Mouse (Mus musculus) intestine, embryonic 15.5 days (tissue): ENCODE data around the gene Dido1. TPM values are rescaled to one million over a fixed set of nuclear protein-coding genes. Genes with fewer than 3 reads are reported as not detected.

Experiments used
- ATAC-seq: fragments of 200-750 bp; cut with Nextera tagmentation; 2 replicates; pipeline ENCODE4 v1.8.0; 2017; ENCODE audit warnings: moderate TSS enrichment, moderate library complexity
- H3K27ac ChIP-seq: fragments of 300-500 bp; sonication (generic); 2 replicates; pipeline ENCODE4 v1.5.1; 2015; ENCODE audit warnings: mild to moderate bottlenecking, inconsistent platforms
- H3K27me3 ChIP-seq: fragments of 300-500 bp; sonication (generic); replicated peaks from 2 replicates; pipeline ENCODE4 v1.6.1; 2015; ENCODE audit warnings: inconsistent platforms
- H3K36me3 ChIP-seq: fragments of 300-500 bp; sonication (generic); 2 replicates; pipeline ENCODE4 v1.6.1; 2015; ENCODE audit warnings: inconsistent platforms
- H3K4me1 ChIP-seq: fragments of 300-500 bp; sonication (generic); replicated peaks from 2 replicates; pipeline ENCODE4 v1.6.1; 2015; ENCODE audit warnings: inconsistent platforms
- H3K4me2 ChIP-seq: fragments of 300-500 bp; sonication (generic); replicated peaks from 2 replicates; pipeline ENCODE4 v1.6.1; 2015; ENCODE audit warnings: mild to moderate bottlenecking, inconsistent platforms
- H3K4me3 ChIP-seq: fragments of 300-500 bp; sonication (generic); replicated peaks from 2 replicates; pipeline ENCODE4 v1.5.1; 2015; ENCODE audit warnings: inconsistent platforms
- H3K9ac ChIP-seq: fragments of 300-500 bp; sonication (generic); 2 replicates; pipeline ENCODE4 v1.6.1; 2015; ENCODE audit warnings: inconsistent platforms
- H3K9me3 ChIP-seq: fragments of 300-500 bp; sonication (generic); 2 replicates; pipeline ENCODE4 v1.6.1; 2016; ENCODE audit warnings: inconsistent platforms
- WGBS: fragments of 180-500 bp; shearing (Covaris S2); methylation state at CpG from one replicate; pipeline ENCODE4 v1.1.7; 2015; 5-methylcytosine and 5-hydroxymethylcytosine counted together
- polyA plus RNA-seq: library from polyadenylated mRNA; unstranded; fragments of >200 nt; fragmentation: Nextera tagmentation; extraction: Ambion mirVana; gene quantifications from 2 replicates; pipeline ENCODE4 v1.2.1, GENCODE M21; 2015

Dido1 gene
- polyA plus RNA-seq, 1 experiment from 2014 or later, result 22.8 TPM

DNA sequence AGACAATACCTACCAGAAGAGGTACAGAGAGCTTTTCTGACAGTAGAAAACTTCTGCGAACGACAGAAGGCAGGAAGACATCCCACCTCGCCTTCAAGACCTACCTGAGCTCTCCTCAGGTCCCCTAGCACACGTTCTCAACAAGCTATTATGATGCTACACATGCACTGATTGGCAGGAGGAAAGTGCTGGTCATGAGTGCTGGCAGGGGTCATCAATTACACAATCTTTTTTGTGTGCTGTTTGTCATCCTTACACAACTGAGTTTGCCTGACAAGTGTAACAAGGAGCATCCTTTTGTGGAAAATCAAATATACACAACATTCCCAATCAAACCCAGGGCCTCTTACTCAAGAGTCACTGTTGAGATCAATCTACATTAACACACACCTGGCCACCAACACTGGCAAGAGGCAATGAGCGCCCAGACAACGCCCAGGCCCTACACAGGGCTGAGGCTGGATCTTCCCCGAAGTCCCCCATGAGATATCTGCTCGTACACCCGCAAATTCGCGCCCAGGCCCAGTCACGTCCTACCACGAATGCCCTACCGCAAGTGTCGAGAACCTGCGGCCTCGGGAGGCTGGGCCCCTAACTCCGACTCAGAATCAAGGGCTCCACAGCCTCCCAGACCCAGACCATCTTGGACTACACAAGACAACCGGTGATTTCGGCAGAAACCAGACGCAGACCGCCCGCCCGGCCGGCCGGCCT, 8.6 kb downstream of the Dido1 start:
- Histone ChIP-seq H3K27me3 (no peaks in the 10 kb centered on the region), H3K36me3 (no peaks in the 10 kb centered on the region), H3K4me2 (peak overlapping the region; percentile 79), H3K4me3 (peak overlapping the region; percentile 68), H3K27ac (peak overlapping the region; percentile 95), H3K9ac (peak overlapping the region; percentile 91), H3K9me3 (no peaks in the 10 kb centered on the region), H3K4me1 (peaks cover 27% of the 10 kb centered on the region)
- peak; percentile 23 for ATAC-seq
- 4% methylated on average over 26 of the region's 26 CpGs for WGBS

GRCm38 (mm10) chr2:180700457-180700856, 9.3 kb downstream of the Dido1 start:
- Histone ChIP-seq H3K4me1 (peaks cover 27% of the 10 kb centered on the region), H3K27ac (no peak overlapping the region), H3K27me3 (no peaks in the 10 kb centered on the region), H3K4me2 (peak overlapping the region; percentile 79), H3K4me3 (peak overlapping the region; percentile 68), H3K9ac (peak overlapping the region; percentile 91; the same call in 1 of the 2 replicates), H3K36me3 (no peaks in the 10 kb centered on the region), H3K9me3 (no peaks in the 10 kb centered on the region)
- 65% methylated on average over 5 of the region's 5 CpGs for whole genome bisulfite sequencing
- ATAC-seq, result no peak

DNA sequence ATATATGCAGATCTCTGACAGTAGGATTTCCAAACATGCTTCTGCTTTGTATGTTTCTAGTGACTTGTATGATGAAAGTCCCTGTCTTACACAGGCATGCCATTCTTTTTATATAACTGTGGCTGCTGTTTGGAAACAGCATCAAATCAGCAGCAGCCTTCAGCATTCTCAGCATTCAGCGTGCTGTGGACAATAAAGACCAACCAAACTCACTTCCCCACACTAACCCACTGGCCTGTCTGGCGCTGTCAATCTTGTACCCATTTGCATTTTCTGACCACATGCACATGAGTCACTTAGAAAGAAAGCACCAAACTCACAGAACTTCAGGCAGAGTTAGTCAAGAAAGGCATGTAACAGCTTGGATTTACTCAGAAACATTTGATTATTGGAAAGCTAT, 14.6 kb downstream of the Dido1 start:
- no peak for ATAC-seq
- 94% methylated on average over 2 of the region's 2 CpGs for WGBS
- Histone ChIP-seq H3K4me2 (no peak overlapping the region), H3K4me3 (no peak overlapping the region), H3K9ac (no peak overlapping the region), H3K36me3 (no peaks in the 10 kb centered on the region), H3K27ac (no peak overlapping the region), H3K4me1 (peaks cover 13% of the 10 kb centered on the region), H3K27me3 (no peaks in the 10 kb centered on the region), H3K9me3 (no peaks in the 10 kb centered on the region)

- Histone ChIP-seq H3K4me1 (0 out of 2 replicates have a peak, but pooled peaks cover 2% of the 10 kb centered on the region), H3K27ac (no peak overlapping the region), H3K36me3 (peaks cover 24% of the 10 kb centered on the region), H3K4me3 (no peak overlapping the region), H3K4me2 (no peak overlapping the region), H3K9ac (no peak overlapping the region), H3K9me3 (no peaks in the 10 kb centered on the region), H3K27me3 (no peaks in the 10 kb centered on the region)
- no peak for ATAC-seq
- WGBS, result 0% methylated on average over 1 of the region's 1 CpGs
These were observed 17.2 kb downstream of the Dido1 start for GRCm38 (mm10) chr2:180692630-180693029.

DNA sequence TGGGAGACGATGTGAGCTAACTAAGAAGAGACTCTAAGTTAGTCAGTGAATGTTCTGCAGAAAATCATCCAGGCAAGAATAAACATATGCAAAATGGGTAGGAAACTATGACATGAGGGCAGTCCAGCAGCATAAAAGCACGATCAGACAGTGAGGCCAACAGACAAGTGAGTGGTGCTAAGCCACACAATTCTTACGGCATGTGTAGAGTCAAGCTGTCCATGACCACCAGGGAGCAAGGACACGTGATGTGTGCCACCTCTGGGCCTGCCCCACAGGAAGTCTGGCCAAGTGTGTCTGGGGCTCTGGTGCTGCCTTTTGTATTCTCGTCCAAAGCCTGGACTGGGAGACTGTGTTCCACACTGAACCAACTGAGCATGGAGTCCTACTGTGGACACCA, 20.0 kb downstream of the Dido1 start:
- Histone ChIP-seq H3K4me3 (no peak overlapping the region), H3K27ac (no peak overlapping the region), H3K9me3 (no peaks in the 10 kb centered on the region), H3K4me2 (no peak overlapping the region), H3K27me3 (no peaks in the 10 kb centered on the region), H3K4me1 (no peaks in the 10 kb centered on the region), H3K36me3 (peaks cover 47% of the 10 kb centered on the region), H3K9ac (no peak overlapping the region)
- WGBS, result 85% methylated on average over 5 of the region's 5 CpGs
- ATAC-seq, result no peak

DNA sequence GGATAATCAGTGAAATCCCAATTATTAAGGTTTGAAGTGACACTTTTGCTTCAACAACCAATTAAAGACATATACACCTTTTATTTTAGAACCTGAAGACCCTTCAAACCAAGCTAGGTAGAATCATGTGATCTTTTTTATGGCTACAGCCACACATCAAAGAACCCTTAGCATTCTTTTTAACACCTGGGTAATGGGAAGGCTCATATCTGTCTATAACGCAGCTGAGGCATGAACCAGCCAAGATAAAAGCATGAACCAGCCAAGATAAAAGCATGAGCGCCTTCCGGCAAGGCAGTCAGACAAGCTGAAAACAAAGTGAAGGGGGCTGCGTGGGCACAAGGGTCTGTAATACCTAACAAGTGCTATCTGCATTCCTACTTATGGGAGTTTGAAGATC, 25.8 kb downstream of the Dido1 start:
- H3K4me1 ChIP-seq, result no peaks in the 10 kb centered on the region
- peaks cover 68% of the 10 kb centered on the region for H3K36me3 ChIP-seq
- H3K27ac ChIP-seq, result no peak overlapping the region
- no peaks in the 10 kb centered on the region for H3K27me3 ChIP-seq
- no peaks in the 10 kb centered on the region for H3K9me3 ChIP-seq
- no peak overlapping the region for H3K4me2 ChIP-seq
- ATAC-seq, result no peak
- no peak overlapping the region for H3K9ac ChIP-seq
- WGBS, result 90% methylated on average over 4 of the region's 4 CpGs
- no peak overlapping the region for H3K4me3 ChIP-seq

- 76% methylated on average over 2 of the region's 2 CpGs for WGBS
These were observed 26.3 kb downstream of the Dido1 start for GRCm38 (mm10) chr2:180683524-180683923.

GRCm38 (mm10) chr2:180681225-180681624, 28.6 kb downstream of the Dido1 start:
- no peak overlapping the region for H3K27ac ChIP-seq
- H3K9ac ChIP-seq, result no peak overlapping the region
- ATAC-seq, result no peak
- H3K4me2 ChIP-seq, result no peak overlapping the region
- no peak overlapping the region for H3K4me3 ChIP-seq
- H3K4me1 ChIP-seq, result no peaks in the 10 kb centered on the region
- H3K36me3 ChIP-seq, result peaks cover 42% of the 10 kb centered on the region
- WGBS, result 68% methylated on average over 2 of the region's 2 CpGs
- H3K9me3 ChIP-seq, result no peaks in the 10 kb centered on the region
- H3K27me3 ChIP-seq, result no peaks in the 10 kb centered on the region

More at GRCm38 (mm10) chr2:180683524-180683923, 26.3 kb downstream of the Dido1 start:
- no peak overlapping the region for H3K4me2 ChIP-seq
- no peaks in the 10 kb centered on the region for H3K27me3 ChIP-seq
- no peak for ATAC-seq
- H3K27ac ChIP-seq, result no peak overlapping the region
- H3K36me3 ChIP-seq, result peaks cover 62% of the 10 kb centered on the region
- no peaks in the 10 kb centered on the region for H3K9me3 ChIP-seq
- no peak overlapping the region for H3K9ac ChIP-seq
- no peaks in the 10 kb centered on the region for H3K4me1 ChIP-seq
- H3K4me3 ChIP-seq, result no peak overlapping the region

- Histone ChIP-seq H3K36me3 (peaks cover 25% of the 10 kb centered on the region), H3K27ac (no peak overlapping the region), H3K4me1 (no peaks in the 10 kb centered on the region), H3K27me3 (no peaks in the 10 kb centered on the region), H3K9ac (no peak overlapping the region), H3K4me3 (no peak overlapping the region), H3K4me2 (no peak overlapping the region), H3K9me3 (no peaks in the 10 kb centered on the region)
- peak; percentile 64 for ATAC-seq
- WGBS, result 28% methylated on average over 4 of the region's 4 CpGs
These were observed 31.1 kb downstream of the Dido1 start for GRCm38 (mm10) chr2:180678609-180679140.

DNA sequence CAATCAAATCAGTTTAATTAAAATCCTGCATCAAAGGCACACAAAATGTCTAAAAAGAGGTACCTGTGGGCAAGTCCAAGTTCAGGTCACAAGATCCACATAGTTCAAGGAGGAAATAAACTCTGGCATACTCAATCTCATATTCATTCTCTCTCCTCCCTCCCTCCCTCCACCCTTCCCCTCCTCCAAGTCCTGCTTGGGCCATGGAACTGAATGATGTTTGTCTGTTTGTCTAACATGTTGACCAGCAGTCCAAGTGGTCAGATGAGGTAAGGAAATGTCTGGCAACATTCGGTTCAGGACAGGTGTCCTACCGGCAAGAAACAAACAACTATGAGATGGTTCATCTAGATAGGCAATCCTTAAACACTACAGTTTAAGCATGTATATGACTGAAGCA, 33.1 kb downstream of the Dido1 start:
- Histone ChIP-seq H3K27me3 (no peaks in the 10 kb centered on the region), H3K27ac (no peak overlapping the region), H3K4me2 (no peak overlapping the region), H3K9ac (no peak overlapping the region), H3K4me3 (no peak overlapping the region), H3K4me1 (no peaks in the 10 kb centered on the region), H3K9me3 (no peaks in the 10 kb centered on the region), H3K36me3 (peaks cover 10% of the 10 kb centered on the region)
- 81% methylated on average over 2 of the region's 2 CpGs for WGBS
- no peak for ATAC-seq

DNA sequence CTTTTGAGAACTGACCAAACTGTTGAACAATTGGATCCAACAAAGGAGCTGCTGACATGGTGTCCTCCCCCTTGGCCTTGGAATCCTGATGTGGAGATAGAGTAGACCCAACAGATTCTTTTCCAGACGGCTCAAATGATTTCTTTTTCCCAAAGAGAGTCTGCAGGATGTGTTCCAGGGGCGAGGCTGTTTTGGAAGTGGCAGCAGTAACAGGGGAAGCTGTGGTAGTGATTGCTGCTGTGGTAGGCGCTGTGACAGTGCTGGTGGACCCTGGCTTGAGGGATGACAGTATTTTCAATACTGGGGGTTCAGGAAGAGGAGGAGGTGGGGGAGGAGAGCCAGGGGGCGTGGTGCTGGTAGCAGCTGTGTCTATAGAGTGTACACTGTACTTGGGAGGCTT, 47.8 kb downstream of the Dido1 start:
- H3K36me3 ChIP-seq, result peaks cover 10% of the 10 kb centered on the region
- no peak for ATAC-seq
- H3K9me3 ChIP-seq, result no peaks in the 10 kb centered on the region
- no peak overlapping the region for H3K4me3 ChIP-seq
- H3K4me1 ChIP-seq, result 0 out of 2 replicates have a peak, but pooled peaks cover 4% of the 10 kb centered on the region
- H3K4me2 ChIP-seq, result no peak overlapping the region
- H3K27me3 ChIP-seq, result no peaks in the 10 kb centered on the region
- H3K27ac ChIP-seq, result no peak overlapping the region
- no peak overlapping the region for H3K9ac ChIP-seq
- 84% methylated on average over 4 of the region's 4 CpGs for WGBS

DNA sequence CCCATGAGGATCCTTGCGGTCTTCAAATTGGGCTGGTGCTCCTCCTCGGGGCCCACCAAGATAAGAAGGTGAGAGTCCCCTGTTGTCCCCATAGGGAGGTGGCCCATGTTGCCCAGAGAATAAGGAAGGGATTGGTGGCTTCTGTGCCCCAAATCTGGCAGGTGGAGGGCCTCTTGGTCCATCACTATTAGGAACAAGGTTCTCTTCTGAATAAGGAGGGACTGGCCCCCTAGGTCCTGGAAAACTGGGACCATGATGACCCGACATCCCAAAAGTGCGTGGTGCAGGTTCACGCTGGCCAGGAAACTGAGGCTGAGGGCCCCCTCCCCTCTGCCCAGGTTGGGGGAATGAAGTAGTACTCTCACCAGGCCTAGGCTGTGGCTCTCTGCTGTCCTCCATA, 49.3 kb downstream of the Dido1 start:
- Histone ChIP-seq H3K4me3 (no peak overlapping the region), H3K9me3 (no peaks in the 10 kb centered on the region), H3K27ac (no peak overlapping the region), H3K4me1 (0 out of 2 replicates have a peak, but pooled peaks cover 4% of the 10 kb centered on the region), H3K27me3 (no peaks in the 10 kb centered on the region), H3K36me3 (peaks cover 8% of the 10 kb centered on the region; the same call in 1 of the 2 replicates), H3K4me2 (no peak overlapping the region), H3K9ac (no peak overlapping the region)
- WGBS, result 95% methylated on average over 5 of the region's 5 CpGs
- ATAC-seq, result no peak
